Mouse (Mus musculus) inflammation-experienced regulatory T-cells, adult 6 months (primary cell): ENCODE data around the gene Ncapg2. TPM values are rescaled to one million over a fixed set of nuclear protein-coding genes. Genes with fewer than 3 reads are reported as not detected.

Experiments
- polyA plus RNA-seq, 3 experiments: library from polyadenylated mRNA; unstranded; fragments of 100-300 nt; shearing (Covaris generic); gene quantifications; one replicate each; pipeline ENCODE4 v1.2.1; 2017

Ncapg2 gene
- polyA plus RNA-seq, 3 experiments from 2014 or later: 4.6 to 54.0 (median 5.7) TPM

Other genes with a start within 250 kb of the Ncapg2 start
- 1 to 10 TPM in 2 of 3 experiments, not detected in 1; 1.2 to 1.9 TPM for gene Wdr60, start 142.4 kb upstream of the Ncapg2 start, polyA plus RNA-seq
- gene Gm11027, start 130.0 kb upstream of the Ncapg2 start, polyA plus RNA-seq: 1 to 10 TPM in 1 of 3 experiments, not detected in 2; 2.2 TPM
- 10 to 100 TPM; 42.0 to 63.3 (median 61.0) TPM for gene Esyt2, start 124.2 kb upstream of the Ncapg2 start, polyA plus RNA-seq
- under 1 TPM in 1 of 3 experiments, not detected in 2; 0.14 TPM for gene Ptprn2, start 80.3 kb downstream of the Ncapg2 start, polyA plus RNA-seq